Mouse (Mus musculus): ENCODE results near the gene Ugt1a6a.

DNA sequence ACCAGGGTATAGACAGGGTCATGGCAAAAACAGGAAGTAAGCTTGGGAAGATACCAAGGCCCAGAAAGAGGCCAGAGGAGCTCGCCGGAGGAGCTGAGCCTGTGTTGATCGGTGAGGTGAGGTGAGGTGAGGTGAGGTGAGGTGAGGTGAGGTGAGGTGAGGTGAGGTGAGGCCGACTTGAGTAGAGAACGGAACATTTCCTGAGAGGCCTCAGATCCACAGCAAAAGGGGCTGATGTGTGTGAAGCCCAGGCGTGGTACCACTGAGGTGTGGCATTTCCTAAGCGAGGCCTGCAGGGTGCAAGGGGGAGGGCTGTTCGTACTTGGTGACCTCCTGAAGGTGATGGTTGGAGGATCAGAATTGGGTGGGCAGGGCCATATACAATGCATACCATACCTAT, 118.5 kb downstream of the Ugt1a6a start:
- TF ChIP-seq POU5F1 (IDR thresholded peaks at IDR 0.05; ENCODE audit: borderline replicate concordance, low read length) (no peak), CTCF (conservative IDR thresholded peaks at IDR 0.05; ENCODE audit: low read length) (no peak; the same call in 1 of the 2 replicates), NANOG (IDR thresholded peaks at IDR 0.05; ENCODE audit: borderline replicate concordance, low read length) (no peak)

Data from E14TG2a.4 (cell line).